Mouse (Mus musculus) ES-Bruce4 (cell line): ENCODE measurements at regions not wholly inside any gene's neighbourhood (a gene's known extent, or its start where the extent isn't known, plus 50 kb on each side); places are given as distances from the start of the nearest gene placed in this dataset.

Experiments
- H3K27ac ChIP-seq: 2 replicates; pipeline ENCODE4 v1.5.1; 2012; ENCODE audit warnings: low read length, inconsistent platforms; ENCODE audit not compliant: insufficient read depth
- H3K27me3 ChIP-seq: 2 replicates; pipeline ENCODE4 v1.6.1; 2012; ENCODE audit warnings: mild to moderate bottlenecking, low read length, inconsistent platforms; ENCODE audit not compliant: control insufficient read depth, poor library complexity, insufficient read depth, severe bottlenecking
- H3K36me3 ChIP-seq: 2 replicates; pipeline ENCODE4 v1.6.1; 2012; ENCODE audit warnings: inconsistent platforms, mild to moderate bottlenecking, low read length, moderate library complexity; ENCODE audit not compliant: control insufficient read depth, poor library complexity, insufficient read depth, severe bottlenecking
- H3K4me1 ChIP-seq: one replicate; pipeline ENCODE4 v1.8.1; 2011; ENCODE audit warnings: low read length; ENCODE audit not compliant: control insufficient read depth, insufficient read depth
- H3K4me3 ChIP-seq: 2 replicates; pipeline ENCODE4 v1.5.1; 2011; ENCODE audit warnings: low read depth, mild to moderate bottlenecking, low read length
- H3K9ac ChIP-seq: 2 replicates; pipeline ENCODE4 v1.6.1; 2012; ENCODE audit warnings: low read depth, mild to moderate bottlenecking, inconsistent platforms; ENCODE audit not compliant: poor library complexity, severe bottlenecking
- H3K9me3 ChIP-seq: replicated peaks from 2 replicates; pipeline ENCODE4 v1.6.1; 2012; ENCODE audit warnings: mild to moderate bottlenecking, low read length, inconsistent platforms; ENCODE audit not compliant: control insufficient read depth, poor library complexity, insufficient read depth, severe bottlenecking
- CTCF ChIP-seq: IDR thresholded peaks from one replicate; pipeline ENCODE4 v1.8.1; 2011; ENCODE audit warnings: low read depth, low read length
- EP300 ChIP-seq: IDR thresholded peaks from 2 replicates; pipeline ENCODE4 v1.6.1; 2011; ENCODE audit warnings: low read depth, low read length; ENCODE audit not compliant: insufficient read depth
- POLR2A ChIP-seq: IDR thresholded peaks from one replicate; pipeline ENCODE4 v1.8.1; 2011; ENCODE audit warnings: low read length; ENCODE audit not compliant: insufficient read depth

DNA sequence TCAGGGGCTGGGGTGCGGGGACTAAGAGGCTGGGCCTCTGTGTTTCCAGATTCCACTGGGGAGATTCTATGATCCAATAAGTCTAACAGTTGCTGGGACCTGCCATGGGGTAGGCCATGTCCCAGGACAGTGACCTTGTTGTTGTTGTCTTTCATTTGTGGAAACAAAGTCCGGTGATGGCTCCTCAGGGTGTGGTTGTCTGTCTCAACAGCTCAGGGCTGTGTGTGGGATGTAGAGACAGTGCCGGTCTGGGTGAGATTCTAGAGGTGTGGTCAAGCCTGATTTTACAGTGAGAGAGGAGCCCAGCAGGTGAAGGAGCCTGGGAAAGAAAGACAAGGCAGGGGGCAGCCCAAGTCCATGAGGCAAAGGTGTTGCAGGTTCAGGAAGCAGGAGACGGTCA lies 111.5 kb upstream of the Sulf2 start:
- no peak overlapping the region for H3K4me3 ChIP-seq
- no peaks in the 10 kb centered on the region for H3K36me3 ChIP-seq
- H3K9ac ChIP-seq = no peak overlapping the region
- no peak overlapping the region for H3K27ac ChIP-seq
- TF ChIP-seq EP300 (peak; percentile 83), POLR2A (no peak), CTCF (no peak)
- peaks cover 4% of the 10 kb centered on the region for H3K4me1 ChIP-seq
- H3K27me3 ChIP-seq = no peaks in the 10 kb centered on the region
- H3K9me3 ChIP-seq = no peaks in the 10 kb centered on the region

GRCm38 (mm10) chr2:166266507-166266906 lies 111.0 kb upstream of the Sulf2 start:
- H3K9me3 ChIP-seq = no peaks in the 10 kb centered on the region
- no peak overlapping the region for H3K9ac ChIP-seq
- H3K4me1 ChIP-seq = peaks cover 4% of the 10 kb centered on the region
- H3K27me3 ChIP-seq = no peaks in the 10 kb centered on the region
- H3K36me3 ChIP-seq = no peaks in the 10 kb centered on the region
- H3K4me3 ChIP-seq = no peak overlapping the region
- TF ChIP-seq POLR2A (no peak), CTCF (no peak), EP300 (no peak)
- no peak overlapping the region for H3K27ac ChIP-seq

DNA sequence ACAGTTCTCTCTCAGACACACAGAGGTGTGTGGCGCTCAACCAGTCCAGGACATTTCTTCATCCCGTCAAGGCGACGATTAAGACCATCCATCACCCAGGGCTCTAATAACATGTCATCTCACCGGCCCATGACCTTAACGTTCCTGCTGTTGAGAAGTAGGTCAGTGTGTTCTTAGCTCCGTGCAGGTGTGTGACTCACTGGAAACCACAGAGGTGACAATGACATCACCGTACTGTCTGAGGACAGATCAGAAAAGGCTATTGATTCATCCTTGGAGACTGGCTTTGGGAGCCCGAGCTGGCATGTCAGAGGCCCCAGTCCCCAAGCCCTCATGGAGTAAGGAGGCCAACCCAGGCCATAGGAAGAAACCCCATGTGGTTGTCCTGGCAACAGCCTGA lies 109.3 kb upstream of the Sulf2 start:
- H3K9ac ChIP-seq = no peak overlapping the region
- H3K36me3 ChIP-seq = no peaks in the 10 kb centered on the region
- H3K27ac ChIP-seq = no peak overlapping the region
- H3K4me3 ChIP-seq = no peak overlapping the region
- H3K9me3 ChIP-seq = no peaks in the 10 kb centered on the region
- H3K4me1 ChIP-seq = peaks cover 4% of the 10 kb centered on the region
- H3K27me3 ChIP-seq = no peaks in the 10 kb centered on the region
- TF ChIP-seq POLR2A (no peak), EP300 (no peak), CTCF (no peak)

DNA sequence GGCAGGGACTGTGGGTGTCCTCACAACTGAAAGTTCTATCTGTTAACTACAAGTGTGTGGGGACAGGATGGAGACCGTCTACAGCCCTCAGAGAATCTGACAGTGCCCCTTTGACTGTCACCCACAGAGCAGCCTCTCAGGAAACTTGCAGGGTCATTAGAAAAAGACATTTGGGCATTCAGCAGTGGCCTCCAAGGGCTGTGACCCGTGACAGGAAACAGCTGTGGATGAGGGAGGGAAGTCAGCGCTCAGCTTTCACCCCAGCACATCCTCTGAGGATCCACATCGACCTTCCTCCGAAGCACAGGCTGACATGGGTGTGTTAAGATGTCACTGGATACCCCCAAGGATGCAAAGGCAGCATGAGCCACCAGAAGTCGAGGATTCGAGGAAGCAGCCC lies 106.3 kb upstream of the Sulf2 start:
- H3K4me3 ChIP-seq = no peak overlapping the region
- TF ChIP-seq POLR2A (no peak), EP300 (no peak), CTCF (no peak)
- no peak overlapping the region for H3K27ac ChIP-seq
- no peaks in the 10 kb centered on the region for H3K36me3 ChIP-seq
- no peak overlapping the region for H3K9ac ChIP-seq
- H3K27me3 ChIP-seq = no peaks in the 10 kb centered on the region
- H3K9me3 ChIP-seq = no peaks in the 10 kb centered on the region
- H3K4me1 ChIP-seq = peaks cover 8% of the 10 kb centered on the region

- H3K27ac ChIP-seq = no peak overlapping the region
- TF ChIP-seq CTCF (no peak), POLR2A (no peak), EP300 (no peak)
- H3K4me1 ChIP-seq = peaks cover 8% of the 10 kb centered on the region
These were observed 105.6 kb upstream of the Sulf2 start for GRCm38 (mm10) chr2:166261065-166261464.

DNA sequence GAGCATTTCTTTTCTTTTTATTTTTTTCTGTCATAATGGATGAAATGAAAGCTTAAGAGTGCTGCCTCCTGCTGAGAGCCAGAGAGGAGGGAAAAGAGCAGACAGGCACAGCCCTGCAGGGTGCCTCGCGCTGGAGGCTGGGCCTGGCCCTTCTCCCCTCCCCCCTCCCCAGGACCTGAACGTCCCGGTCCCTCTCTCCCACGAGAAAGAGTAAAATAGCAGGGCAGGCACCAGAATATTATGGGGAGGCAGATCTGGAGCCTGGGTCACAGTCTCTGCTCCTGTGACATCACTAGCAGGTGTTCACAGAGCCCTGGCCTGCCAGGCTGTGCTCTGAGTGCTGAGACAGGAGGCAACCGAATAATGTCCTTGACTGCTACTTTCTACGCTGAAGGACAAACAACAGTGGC lies 103.3 kb upstream of the Sulf2 start:
- Histone ChIP-seq H3K4me3 (no peak overlapping the region), H3K9me3 (no peaks in the 10 kb centered on the region), H3K9ac (no peak overlapping the region), H3K4me1 (peaks cover 10% of the 10 kb centered on the region), H3K27ac (no peak overlapping the region), H3K27me3 (no peaks in the 10 kb centered on the region), H3K36me3 (no peaks in the 10 kb centered on the region)
- TF ChIP-seq CTCF = no peak
- TF ChIP-seq EP300 = peak; percentile 68; the same call in 1 of the 2 replicates
- no peak for TF ChIP-seq POLR2A

More at GRCm38 (mm10) chr2:166261065-166261464, 105.6 kb upstream of the Sulf2 start:
- Histone ChIP-seq H3K36me3 (no peaks in the 10 kb centered on the region), H3K9me3 (no peaks in the 10 kb centered on the region), H3K27me3 (no peaks in the 10 kb centered on the region), H3K9ac (no peak overlapping the region), H3K4me3 (no peak overlapping the region)
